Mouse (Mus musculus): Measurements from ENCODE around the gene Rgs14. TPM values are rescaled to one million over a fixed set of nuclear protein-coding genes. Genes with fewer than 3 reads are reported as not detected.

The Rgs14 gene
- polyA plus RNA-seq (2011; ENCODE audit: insufficient read depth, insufficient read length, low replicate concordance, missing spikeins), result 20.6 and 51.6 TPM in 2 replicates

DNA sequence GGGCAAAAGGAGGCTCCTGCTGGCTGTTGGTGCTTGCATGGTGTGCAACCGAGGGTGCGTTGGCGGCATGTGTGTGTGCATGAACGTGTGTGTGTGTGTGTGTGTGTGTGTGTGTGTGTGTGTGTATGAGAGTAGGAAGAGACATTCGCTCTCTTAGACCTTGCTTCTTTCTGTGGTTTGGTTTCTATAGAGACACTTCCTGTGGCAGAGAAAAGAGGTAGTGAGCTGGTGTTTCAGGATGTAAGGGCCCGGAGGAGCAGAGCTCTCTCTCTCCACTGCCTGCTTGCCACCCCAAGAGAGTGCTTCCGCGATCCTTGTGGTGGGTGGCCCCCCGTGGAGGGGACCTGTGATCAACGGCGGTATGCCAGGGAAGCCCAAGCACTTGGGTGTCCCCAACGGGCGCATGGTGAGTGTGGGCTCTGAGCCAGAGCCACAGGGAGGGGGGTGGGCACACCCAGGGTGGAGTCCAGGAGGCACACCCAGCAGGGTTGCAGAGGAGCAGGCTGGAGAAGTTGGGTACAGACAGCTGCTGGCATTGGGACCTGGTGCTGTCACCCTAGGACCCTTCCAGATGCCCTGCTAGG, at the start of gene Rgs14:
Gene Rgs14 (plus strand): TSS at position 202 of the 584 bp plus-strand sequence.
- H3K4me3 ChIP-seq (replicated peaks; ENCODE audit: control insufficient read depth, low read depth, low read length), result peak within 1 kb of the TSS; percentile 75
- peak within 1 kb of the TSS; percentile 94 for H3K27ac ChIP-seq (ENCODE audit: control insufficient read depth, insufficient read depth, low read depth, low read length, poor library complexity)
- WGBS, result 0% methylated on average over 13 of the region's 13 CpGs
- peak; percentile 79; the same call in 1 of the 2 replicates for TF ChIP-seq POLR2A (IDR thresholded peaks at IDR 0.05; ENCODE audit: borderline replicate concordance, control insufficient read depth, low read depth, low read length)
- no peak for TF ChIP-seq CTCF (IDR thresholded peaks at IDR 0.05; ENCODE audit: control insufficient read depth, insufficient read depth, low read length)
- peaks cover 19% of the 10 kb centered on the region for H3K4me1 ChIP-seq (ENCODE audit: control insufficient read depth, insufficient read depth, low read length)

DNA sequence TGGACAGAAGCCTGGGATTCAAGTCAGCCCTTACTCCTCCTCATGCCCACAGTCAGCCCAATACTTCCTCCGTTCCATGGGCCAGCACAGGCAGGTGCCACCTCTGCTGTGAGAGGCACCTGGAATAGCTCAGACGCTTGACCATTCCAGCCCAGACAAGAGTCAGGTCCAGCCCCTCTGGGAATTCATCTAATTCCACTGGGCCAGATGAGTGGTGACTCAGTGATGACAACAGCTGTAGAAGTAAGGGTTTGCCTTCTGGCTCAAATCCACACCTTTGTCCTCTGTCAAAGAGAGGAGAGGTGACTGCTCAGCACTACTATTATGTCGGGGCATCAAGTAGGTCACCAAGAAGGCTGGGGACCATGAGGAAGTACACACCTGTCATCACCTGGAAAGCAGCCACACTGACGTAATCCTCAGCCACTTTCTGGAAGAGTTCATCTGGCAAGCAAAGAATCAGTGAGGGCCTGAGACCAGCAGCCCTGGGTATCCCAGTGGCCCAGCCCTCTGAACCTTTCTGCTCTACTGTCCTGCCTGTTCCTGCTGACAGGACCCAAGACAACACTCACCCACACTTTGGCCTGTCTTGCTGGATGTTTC, 49.5 kb upstream of the Rgs14 start, which contains the start of gene Prelid1:
Gene Prelid1 (plus strand): TSS at position 570 of the 603 bp plus-strand sequence.
- Histone ChIP-seq H3K4me1 (ENCODE audit: control insufficient read depth, insufficient read depth, low read length) (peaks cover 11% of the 10 kb centered on the region), H3K27ac (ENCODE audit: control insufficient read depth, insufficient read depth, low read depth, low read length, poor library complexity) (no peak within 1 kb of the TSS; the same call in 1 of the 2 replicates), H3K4me3 (replicated peaks; ENCODE audit: control insufficient read depth, low read depth, low read length) (peak within 1 kb of the TSS; percentile 97)
- 73% methylated on average over 4 of the region's 4 CpGs for WGBS
- no peak for TF ChIP-seq CTCF (IDR thresholded peaks at IDR 0.05; ENCODE audit: control insufficient read depth, insufficient read depth, low read length)
- TF ChIP-seq POLR2A (IDR thresholded peaks at IDR 0.05; ENCODE audit: borderline replicate concordance, control insufficient read depth, low read depth, low read length), result no peak

DNA sequence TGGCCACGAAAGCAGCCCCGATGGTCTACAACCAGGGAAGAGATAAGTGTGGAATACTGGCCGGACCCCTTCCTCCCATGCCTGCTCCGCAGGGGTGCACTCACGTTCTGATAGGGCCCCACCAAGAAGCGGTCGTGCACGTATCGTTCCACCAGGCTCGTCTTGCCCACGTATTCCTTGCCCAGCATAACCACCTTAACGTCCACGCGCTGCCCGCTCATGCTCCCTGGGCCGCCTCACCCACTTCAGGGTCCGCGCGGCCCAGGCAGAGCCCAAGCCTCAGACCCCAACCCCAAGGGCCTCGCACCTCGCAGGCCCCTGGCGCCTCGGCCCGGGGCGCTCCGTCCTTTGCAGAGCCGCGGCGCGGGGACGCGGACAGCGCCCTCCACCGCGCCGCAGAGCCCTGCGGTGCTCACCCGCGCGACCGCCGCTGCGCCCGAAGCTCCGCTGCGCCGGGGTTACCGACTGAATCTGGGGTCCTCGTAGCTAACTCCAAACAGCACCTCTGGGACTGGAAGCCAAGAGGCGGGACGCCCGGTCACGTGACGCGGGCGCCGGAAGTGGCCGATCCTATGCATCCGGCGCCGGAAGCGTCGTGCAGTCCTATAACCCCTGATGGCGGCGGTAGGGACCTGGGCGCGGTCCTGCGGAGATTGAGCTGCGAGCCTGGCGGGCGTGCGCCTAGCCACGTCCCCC, 48.0 kb upstream of the Rgs14 start, which contains the start of gene Rab24:
Gene Rab24 (minus strand): TSS at position 513 of the 696 bp plus-strand sequence.
- peak within 1 kb of the TSS; percentile 82 for H3K27ac ChIP-seq (ENCODE audit: control insufficient read depth, insufficient read depth, low read depth, low read length, poor library complexity)
- WGBS, result under 1% methylated on average over 73 of the region's 73 CpGs
- H3K4me3 ChIP-seq (replicated peaks; ENCODE audit: control insufficient read depth, low read depth, low read length), result peak within 1 kb of the TSS; percentile 97
- TF ChIP-seq POLR2A (IDR thresholded peaks at IDR 0.05; ENCODE audit: borderline replicate concordance, control insufficient read depth, low read depth, low read length) (peak; percentile 70; the same call in 1 of the 2 replicates), CTCF (IDR thresholded peaks at IDR 0.05; ENCODE audit: control insufficient read depth, insufficient read depth, low read length) (no peak)
- peaks cover 11% of the 10 kb centered on the region for H3K4me1 ChIP-seq (ENCODE audit: control insufficient read depth, insufficient read depth, low read length)

DNA sequence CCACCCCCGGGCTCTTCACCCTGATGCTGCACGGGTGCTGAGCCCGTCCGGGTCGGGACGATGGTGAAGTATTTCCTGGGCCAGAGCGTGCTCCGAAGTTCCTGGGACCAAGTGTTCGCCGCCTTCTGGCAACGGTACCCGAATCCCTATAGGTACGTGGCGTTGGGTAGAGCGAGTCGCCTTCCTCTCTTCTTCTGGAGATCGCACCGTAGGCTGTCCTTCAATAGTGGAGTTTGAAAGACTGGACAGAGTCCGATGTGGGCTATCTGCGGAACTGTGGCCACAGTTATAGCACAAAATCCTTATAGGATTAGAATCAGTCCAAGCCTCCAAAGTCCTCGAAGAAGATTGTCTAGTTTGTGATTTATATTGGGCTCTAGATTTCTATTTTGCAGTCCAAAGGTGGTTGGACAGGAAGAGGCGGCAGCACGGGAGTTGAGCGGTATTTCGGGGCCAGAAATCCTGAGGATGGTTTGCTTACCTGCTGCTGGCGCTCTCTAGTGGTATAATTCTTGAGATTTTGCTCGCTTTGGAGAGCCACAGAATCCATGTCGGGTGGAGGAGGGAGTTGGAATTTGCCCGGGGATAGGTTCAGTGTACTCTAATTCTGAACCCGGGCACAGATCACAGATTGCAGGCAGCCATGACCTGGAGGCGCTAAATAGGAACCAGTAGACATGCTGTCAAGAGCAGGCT, 47.3 kb upstream of the Rgs14 start:
- TF ChIP-seq POLR2A (IDR thresholded peaks at IDR 0.05; ENCODE audit: borderline replicate concordance, control insufficient read depth, low read depth, low read length) (no peak), CTCF (IDR thresholded peaks at IDR 0.05; ENCODE audit: control insufficient read depth, insufficient read depth, low read length) (peak; percentile 41; the same call in 1 of the 2 replicates)
- peak overlapping the region; percentile 97 for H3K4me3 ChIP-seq (replicated peaks; ENCODE audit: control insufficient read depth, low read depth, low read length)
- peaks cover 9% of the 10 kb centered on the region for H3K4me1 ChIP-seq (ENCODE audit: control insufficient read depth, insufficient read depth, low read length)
- WGBS, result under 1% methylated on average over 31 of the region's 31 CpGs
- peak overlapping the region; percentile 82 for H3K27ac ChIP-seq (ENCODE audit: control insufficient read depth, insufficient read depth, low read depth, low read length, poor library complexity)

DNA sequence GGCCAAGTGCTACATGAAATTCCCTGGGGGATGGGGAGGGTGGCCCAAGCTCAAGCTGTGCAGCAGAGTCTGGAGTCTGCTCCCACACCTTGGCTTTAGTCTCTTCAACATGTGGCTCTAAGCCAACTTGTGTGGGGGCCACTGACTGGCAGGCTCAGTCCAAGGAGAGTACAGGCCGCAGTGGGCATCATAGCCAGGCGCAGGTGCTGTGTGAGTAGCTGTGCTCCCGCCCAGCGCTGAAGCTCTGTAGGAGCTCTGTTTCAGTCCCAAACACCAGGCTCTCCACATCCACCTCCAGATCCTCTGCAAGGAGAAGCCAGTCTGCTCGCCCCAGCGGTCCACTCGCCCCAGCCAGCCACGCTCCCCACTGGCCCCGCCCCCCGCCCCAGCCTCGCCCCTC, 43.9 kb upstream of the Rgs14 start:
- Histone ChIP-seq H3K4me1 (ENCODE audit: control insufficient read depth, insufficient read depth, low read length) (peaks cover 3% of the 10 kb centered on the region), H3K4me3 (replicated peaks; ENCODE audit: control insufficient read depth, low read depth, low read length) (no peak overlapping the region), H3K27ac (ENCODE audit: control insufficient read depth, insufficient read depth, low read depth, low read length, poor library complexity) (no peak overlapping the region)
- no peak for TF ChIP-seq CTCF (IDR thresholded peaks at IDR 0.05; ENCODE audit: control insufficient read depth, insufficient read depth, low read length)
- TF ChIP-seq POLR2A (IDR thresholded peaks at IDR 0.05; ENCODE audit: borderline replicate concordance, control insufficient read depth, low read depth, low read length), result no peak
- 89% methylated on average over 11 of the region's 11 CpGs for WGBS

DNA sequence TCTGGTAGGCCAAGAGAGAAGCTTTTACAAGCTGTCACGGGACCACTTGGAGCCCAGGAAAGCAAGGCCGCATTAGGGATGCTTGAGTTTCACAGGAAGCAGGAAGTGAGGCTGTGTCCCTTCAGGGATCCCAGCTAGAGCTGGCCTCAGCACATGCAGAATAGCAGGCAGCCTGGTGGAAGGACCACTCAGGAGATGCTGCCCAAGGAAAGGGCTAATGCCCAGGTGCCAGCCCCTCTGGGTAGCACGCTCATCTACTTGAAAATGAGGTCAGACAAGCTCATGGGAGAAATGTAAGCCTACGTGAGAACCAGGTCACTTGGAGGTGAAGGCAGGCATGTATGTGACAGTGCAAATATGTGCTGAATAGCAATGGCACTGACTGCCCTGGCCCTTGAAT, 42.4 kb upstream of the Rgs14 start:
- no peak for TF ChIP-seq CTCF (IDR thresholded peaks at IDR 0.05; ENCODE audit: control insufficient read depth, insufficient read depth, low read length)
- no peak for TF ChIP-seq POLR2A (IDR thresholded peaks at IDR 0.05; ENCODE audit: borderline replicate concordance, control insufficient read depth, low read depth, low read length)
- Histone ChIP-seq H3K4me1 (ENCODE audit: control insufficient read depth, insufficient read depth, low read length) (peaks cover 3% of the 10 kb centered on the region), H3K4me3 (replicated peaks; ENCODE audit: control insufficient read depth, low read depth, low read length) (peak overlapping the region; percentile 16), H3K27ac (ENCODE audit: control insufficient read depth, insufficient read depth, low read depth, low read length, poor library complexity) (no peak overlapping the region)
- WGBS, result 82% methylated on average over 4 of the region's 4 CpGs

DNA sequence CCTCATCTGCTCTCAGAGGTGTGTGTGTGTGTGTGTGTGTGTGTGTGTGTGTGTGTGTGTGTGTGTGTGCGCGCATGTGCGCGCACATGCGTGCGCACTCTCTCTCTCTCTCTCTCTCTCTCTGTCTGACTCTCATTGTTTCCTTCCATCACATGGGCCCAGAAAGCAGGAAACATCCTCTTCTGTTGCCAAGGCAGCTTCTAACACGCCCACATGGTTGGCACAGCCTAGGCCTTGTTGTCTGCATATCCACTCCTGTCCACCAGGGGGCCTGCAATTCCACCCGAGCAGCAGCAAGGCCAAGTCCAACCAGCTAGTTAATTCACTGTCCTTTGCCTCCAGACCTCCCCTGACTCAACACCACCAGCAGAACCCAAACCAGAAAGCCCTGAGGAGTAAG, 41.9 kb upstream of the Rgs14 start:
- Histone ChIP-seq H3K4me3 (replicated peaks; ENCODE audit: control insufficient read depth, low read depth, low read length) (peak overlapping the region; percentile 64), H3K27ac (ENCODE audit: control insufficient read depth, insufficient read depth, low read depth, low read length, poor library complexity) (no peak overlapping the region), H3K4me1 (ENCODE audit: control insufficient read depth, insufficient read depth, low read length) (peaks cover 3% of the 10 kb centered on the region)
- no peak for TF ChIP-seq POLR2A (IDR thresholded peaks at IDR 0.05; ENCODE audit: borderline replicate concordance, control insufficient read depth, low read depth, low read length)
- peak; percentile 98 for TF ChIP-seq CTCF (IDR thresholded peaks at IDR 0.05; ENCODE audit: control insufficient read depth, insufficient read depth, low read length)
- WGBS, result 1% methylated on average over 8 of the region's 8 CpGs
